Mouse (Mus musculus) heart, adult 9 months (tissue): Measurements from ENCODE around the gene Gm11555.
"Not testable (repeated sequence)": the region's sequence is repeated elsewhere in the genome, so short reads cannot be mapped to it uniquely, and the experiment has no call there.

Source experiments
- DNase-seq, 2 experiments: peaks; one replicate each; pipeline ENCODE4 v3.0.0; 2022; ENCODE audit warnings: low spot score in 2 of 2

Gm11555 gene

GRCm38 (mm10) chr11:99650136-99650535 is at the start of gene Gm11555:
Gene Gm11555, minus strand, starts transcription at chr11:99650236.
- no peak for DNase-seq

GRCm38 (mm10) chr11:99690463-99690862 is 40.4 kb upstream of the Gm11555 start, which contains the start of gene Gm14190:
Gene Gm14190, minus strand, starts transcription at chr11:99690740.
- no peak for DNase-seq

- not testable (repeated sequence) for DNase-seq
Measured at GRCm38 (mm10) chr11:99685235-99685634, 35.2 kb upstream of the Gm11555 start.

GRCm38 (mm10) chr11:99683481-99683880 is 33.4 kb upstream of the Gm11555 start:
- no peak for DNase-seq

GRCm38 (mm10) chr11:99665860-99666259 is 15.8 kb upstream of the Gm11555 start, which contains the start of gene Krtap4-6:
Gene Krtap4-6, minus strand, starts transcription at chr11:99665960.
- no peak for DNase-seq

- DNase-seq = no peak
Measured at GRCm38 (mm10) chr11:99662802-99663201, 12.8 kb upstream of the Gm11555 start.

GRCm38 (mm10) chr11:99659256-99659655 is 9.2 kb upstream of the Gm11555 start:
- DNase-seq = no peak

- DNase-seq = not testable (repeated sequence)
Measured at GRCm38 (mm10) chr11:99658467-99659010, 8.5 kb upstream of the Gm11555 start, which contains the start of gene Gm11563. Gene Gm11563, minus strand, starts transcription at chr11:99658960.

GRCm38 (mm10) chr11:99657051-99657450 is 7.0 kb upstream of the Gm11555 start:
- DNase-seq = no peak

- no peak for DNase-seq
Measured at GRCm38 (mm10) chr11:99646444-99646843, 3.6 kb downstream of the Gm11555 start.

- DNase-seq = no peak
Measured at GRCm38 (mm10) chr11:99644351-99644750, 5.7 kb downstream of the Gm11555 start.

GRCm38 (mm10) chr11:99643635-99644139 is 6.3 kb downstream of the Gm11555 start, which contains the start of gene Krtap4-7:
Gene Krtap4-7, minus strand, starts transcription at chr11:99644089.
- not testable (repeated sequence) for DNase-seq

GRCm38 (mm10) chr11:99640926-99641325 is 9.1 kb downstream of the Gm11555 start:
- no peak for DNase-seq

GRCm38 (mm10) chr11:99637086-99637485 is 12.9 kb downstream of the Gm11555 start:
- no peak for DNase-seq

- DNase-seq = no peak
Measured at GRCm38 (mm10) chr11:99634653-99635134, 15.3 kb downstream of the Gm11555 start, which contains the start of gene Krtap4-2. Gene Krtap4-2, minus strand, starts transcription at chr11:99635084.

- no peak for DNase-seq
Measured at GRCm38 (mm10) chr11:99633293-99633692, 16.7 kb downstream of the Gm11555 start.

GRCm38 (mm10) chr11:99630890-99631289 is 19.1 kb downstream of the Gm11555 start:
- DNase-seq = no peak

- no peak for DNase-seq
Measured at GRCm38 (mm10) chr11:99628138-99628537, 21.9 kb downstream of the Gm11555 start, which contains the start of gene Krtap4-1. Gene Krtap4-1, minus strand, starts transcription at chr11:99628238.

- DNase-seq = no peak
Measured at GRCm38 (mm10) chr11:99620335-99620734, 29.7 kb downstream of the Gm11555 start, which contains the start of gene Gm11562. Gene Gm11562, minus strand, starts transcription at chr11:99620435.

GRCm38 (mm10) chr11:99614796-99615363 is 35.2 kb downstream of the Gm11555 start, which contains the start of gene Krtap2-4:
Gene Krtap2-4, minus strand, starts transcription at chr11:99614846.
- DNase-seq = no peak

- DNase-seq = not testable (repeated sequence)
Measured at GRCm38 (mm10) chr11:99610089-99610488, 39.9 kb downstream of the Gm11555 start, which contains the start of gene Gm11937. Gene Gm11937, minus strand, starts transcription at chr11:99610189.

- DNase-seq = no peak
Measured at GRCm38 (mm10) chr11:99609126-99609525, 40.9 kb downstream of the Gm11555 start.
